Mouse (Mus musculus) liver, embryonic 11.5 days (tissue): ENCODE measurements around the gene Ppp1r14c. TPM values are rescaled to one million over a fixed set of nuclear protein-coding genes. Genes with fewer than 3 reads are reported as not detected.

Experiments
- ATAC-seq: fragments of 200-750 bp; cut with Nextera tagmentation; replicated peaks from 2 replicates; pipeline ENCODE4 v1.8.0; 2017; ENCODE audit warnings: moderate number of reproducible peaks, mild to moderate bottlenecking, moderate TSS enrichment, moderate library complexity; ENCODE audit not compliant: low FRiP score
- DNase-seq: peaks from one replicate; pipeline ENCODE4 v3.0.0-alpha.2; 2017; ENCODE audit warnings: low spot score
- H3K27ac ChIP-seq: fragments of 300-500 bp; sonication (generic); 2 replicates; pipeline ENCODE4 v1.5.1; 2014; ENCODE audit warnings: mild to moderate bottlenecking, low read depth, low read length, control low read depth
- H3K27me3 ChIP-seq: fragments of 300-500 bp; sonication (generic); replicated peaks from 2 replicates; pipeline ENCODE4 v1.6.1; 2014; ENCODE audit warnings: low read length, mixed read lengths; ENCODE audit not compliant: control insufficient read depth, insufficient read depth
- H3K36me3 ChIP-seq: fragments of 300-500 bp; sonication (generic); 2 replicates; pipeline ENCODE4 v1.6.1; 2014; ENCODE audit warnings: mild to moderate bottlenecking, low read length, moderate library complexity, mixed read lengths; ENCODE audit not compliant: control insufficient read depth, insufficient read depth
- H3K4me1 ChIP-seq: fragments of 300-500 bp; sonication (generic); replicated peaks from 2 replicates; pipeline ENCODE4 v1.6.1; 2014; ENCODE audit warnings: low read length, mixed read lengths; ENCODE audit not compliant: control insufficient read depth, insufficient read depth
- H3K4me2 ChIP-seq: fragments of 300-500 bp; sonication (generic); 2 replicates; pipeline ENCODE4 v1.6.1; 2014; ENCODE audit warnings: mild to moderate bottlenecking, control low read depth, moderate library complexity
- H3K4me3 ChIP-seq: fragments of 300-500 bp; sonication (generic); 2 replicates; pipeline ENCODE4 v1.5.1; 2014; ENCODE audit warnings: low read depth, low read length, control low read depth
- H3K9ac ChIP-seq: fragments of 300-500 bp; sonication (generic); 2 replicates; pipeline ENCODE4 v1.6.1; 2014; ENCODE audit warnings: low read depth, low read length, control low read depth
- H3K9me3 ChIP-seq: fragments of 300-500 bp; sonication (generic); 2 replicates; pipeline ENCODE4 v1.6.1; 2016; ENCODE audit warnings: low read length, inconsistent platforms, mixed read lengths; ENCODE audit not compliant: control insufficient read depth
- WGBS: fragments of 180-500 bp; shearing (Covaris S2); extraction: QIAGEN DNeasy Blood & Tissue Kit; methylation state at CpG from one replicate; pipeline ENCODE4 v1.1.7; 2014; 5-methylcytosine and 5-hydroxymethylcytosine counted together
- polyA plus RNA-seq: library from polyadenylated mRNA; unstranded; fragments of >200 nt; fragmentation: Nextera tagmentation; extraction: Ambion mirVana; gene quantifications from 2 replicates; pipeline ENCODE4 v1.2.1, GENCODE M21; 2014

Ppp1r14c gene
- polyA plus RNA-seq, 1 experiment from 2014 or later: 3.1 TPM

DNA sequence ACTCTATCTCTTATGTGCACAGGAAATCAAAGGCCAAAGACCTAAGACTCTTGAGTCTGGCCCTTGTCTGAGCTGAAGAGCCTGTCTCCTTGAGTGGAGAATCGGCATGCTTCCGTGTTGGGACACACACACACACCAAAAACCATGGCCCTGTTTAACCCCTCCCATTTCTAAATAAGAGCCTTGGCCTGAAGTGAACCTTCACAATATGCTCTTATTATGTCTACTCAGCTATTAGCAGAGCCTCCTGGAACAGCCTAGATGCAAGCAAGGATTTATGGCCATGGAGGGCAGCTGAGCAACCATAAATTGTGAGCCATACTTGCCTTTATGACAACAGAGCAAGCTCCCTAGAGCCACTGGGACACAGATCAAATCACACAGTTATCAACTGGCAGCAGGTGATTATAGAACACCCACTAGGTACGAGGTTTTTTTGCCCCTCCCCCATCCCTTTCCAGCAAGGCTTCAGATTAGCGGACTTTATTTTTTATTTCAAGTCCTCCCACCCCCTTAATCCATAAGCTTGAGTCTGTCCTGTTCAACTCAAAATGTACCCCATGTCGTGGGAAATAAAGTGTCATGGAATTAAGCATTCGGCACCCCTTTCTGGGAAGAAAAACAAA is 42.3 kb downstream of the Ppp1r14c start:
- Histone ChIP-seq H3K4me3 (no peak overlapping the region), H3K9ac (no peak overlapping the region), H3K4me1 (no peaks in the 10 kb centered on the region), H3K27me3 (no peaks in the 10 kb centered on the region), H3K36me3 (no peaks in the 10 kb centered on the region), H3K27ac (no peak overlapping the region), H3K9me3 (no peaks in the 10 kb centered on the region), H3K4me2 (no peak overlapping the region)
- DNase-seq: no peak
- WGBS: 80% methylated on average over 6 of the region's 6 CpGs
- no peak for ATAC-seq

DNA sequence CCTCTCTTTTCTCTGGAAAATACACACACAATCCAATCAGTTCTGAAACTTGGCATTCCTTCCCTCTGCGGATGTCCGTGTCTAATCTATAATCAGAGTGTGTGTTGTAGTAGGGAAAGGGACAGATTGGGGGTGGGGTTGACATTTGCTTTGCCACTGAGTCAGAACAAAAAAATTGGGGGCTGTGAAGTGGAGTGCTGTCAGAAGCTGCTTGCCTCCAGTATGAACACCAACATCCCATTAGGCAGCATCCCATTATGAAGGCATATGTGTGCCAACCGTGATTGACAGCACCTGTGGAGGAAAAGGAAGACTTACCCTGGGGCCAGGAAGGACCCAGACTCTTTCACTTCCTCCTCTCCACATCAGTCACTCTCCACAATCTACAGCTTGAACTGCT is 42.8 kb downstream of the Ppp1r14c start:
- Histone ChIP-seq H3K27ac (no peak overlapping the region), H3K36me3 (no peaks in the 10 kb centered on the region), H3K4me2 (no peak overlapping the region), H3K4me3 (no peak overlapping the region), H3K9me3 (no peaks in the 10 kb centered on the region), H3K27me3 (no peaks in the 10 kb centered on the region), H3K4me1 (no peaks in the 10 kb centered on the region), H3K9ac (no peak overlapping the region)
- DNase-seq: no peak
- no peak for ATAC-seq
- WGBS: 74% methylated on average over 3 of the region's 3 CpGs

DNA sequence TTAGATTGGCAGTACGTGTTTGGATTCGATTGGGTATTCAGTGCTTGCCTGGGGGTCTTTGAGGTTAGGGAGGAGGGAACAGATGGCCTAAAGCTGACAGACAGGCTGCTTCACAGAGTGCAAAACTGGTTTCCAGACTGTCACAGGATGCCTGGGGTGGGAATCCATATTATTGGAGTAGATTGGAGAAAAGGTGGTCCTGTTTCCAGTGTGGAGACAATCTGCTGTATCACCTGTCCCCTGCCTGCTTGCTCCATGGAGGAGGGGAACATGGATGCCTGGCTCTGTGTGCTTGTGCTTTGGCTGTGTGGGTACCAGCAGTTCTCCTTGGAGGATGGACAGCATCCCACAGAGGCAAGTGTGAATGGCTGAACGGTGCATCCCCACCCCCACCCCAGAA is 45.4 kb downstream of the Ppp1r14c start:
- WGBS: 73% methylated on average over 3 of the region's 3 CpGs
- DNase-seq (no peak), ATAC-seq (no peak)
- Histone ChIP-seq H3K4me3 (no peak overlapping the region), H3K9ac (no peak overlapping the region), H3K4me1 (no peaks in the 10 kb centered on the region), H3K36me3 (no peaks in the 10 kb centered on the region), H3K9me3 (no peaks in the 10 kb centered on the region), H3K27ac (no peak overlapping the region), H3K27me3 (no peaks in the 10 kb centered on the region), H3K4me2 (no peak overlapping the region)

DNA sequence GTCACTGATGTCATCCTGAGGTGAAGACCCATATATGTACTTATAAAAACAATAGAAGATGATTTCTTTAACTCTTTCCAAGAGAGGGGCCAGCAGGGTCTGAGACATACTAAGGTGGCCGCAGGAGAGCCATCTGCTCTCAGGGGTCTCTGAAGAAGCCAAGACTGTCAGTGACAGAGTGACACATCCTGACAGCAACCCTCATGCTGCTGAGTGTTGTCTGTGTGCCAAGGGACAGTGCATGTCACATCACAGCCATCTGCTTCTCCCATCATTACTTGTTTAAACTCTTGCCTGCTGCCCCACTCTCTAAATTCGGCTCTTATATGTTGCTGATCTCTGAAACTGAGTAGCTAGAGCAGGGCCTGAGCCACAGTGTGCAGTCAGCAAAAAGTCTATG is 45.8 kb downstream of the Ppp1r14c start:
- Histone ChIP-seq H3K9ac (no peak overlapping the region), H3K27me3 (no peaks in the 10 kb centered on the region), H3K4me3 (no peak overlapping the region), H3K27ac (no peak overlapping the region), H3K4me1 (no peaks in the 10 kb centered on the region), H3K4me2 (no peak overlapping the region), H3K9me3 (no peaks in the 10 kb centered on the region), H3K36me3 (no peaks in the 10 kb centered on the region)
- 60% methylated on average over 2 of the region's 2 CpGs for WGBS
- DNase-seq (no peak), ATAC-seq (no peak)

DNA sequence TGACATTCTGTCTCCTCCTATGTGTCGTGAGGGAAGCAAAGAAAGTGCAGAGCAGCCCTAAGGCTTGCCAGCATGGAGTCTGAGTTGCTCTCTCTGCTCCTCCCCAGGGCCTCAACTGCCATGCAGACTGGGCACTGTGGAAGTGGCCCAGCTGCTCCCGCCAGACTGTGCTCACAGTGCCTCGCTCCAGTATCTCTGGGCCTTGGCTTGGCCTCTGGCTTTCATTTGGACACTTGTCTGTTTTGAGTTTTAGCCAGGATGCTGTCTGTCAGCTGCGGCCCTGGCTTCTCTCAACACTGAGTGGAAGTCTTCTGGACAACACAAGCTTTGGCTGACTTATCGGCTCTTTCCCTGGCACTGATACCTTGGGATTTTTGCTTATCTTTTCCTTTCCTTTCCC is 49.0 kb downstream of the Ppp1r14c start:
- Histone ChIP-seq H3K9me3 (no peaks in the 10 kb centered on the region), H3K4me2 (no peak overlapping the region), H3K4me1 (no peaks in the 10 kb centered on the region), H3K36me3 (no peaks in the 10 kb centered on the region), H3K27me3 (no peaks in the 10 kb centered on the region), H3K9ac (no peak overlapping the region), H3K27ac (no peak overlapping the region), H3K4me3 (no peak overlapping the region)
- DNase-seq (no peak), ATAC-seq (no peak; the same call in 1 of the 2 replicates)
- 62% methylated on average over 5 of the region's 5 CpGs for WGBS

DNA sequence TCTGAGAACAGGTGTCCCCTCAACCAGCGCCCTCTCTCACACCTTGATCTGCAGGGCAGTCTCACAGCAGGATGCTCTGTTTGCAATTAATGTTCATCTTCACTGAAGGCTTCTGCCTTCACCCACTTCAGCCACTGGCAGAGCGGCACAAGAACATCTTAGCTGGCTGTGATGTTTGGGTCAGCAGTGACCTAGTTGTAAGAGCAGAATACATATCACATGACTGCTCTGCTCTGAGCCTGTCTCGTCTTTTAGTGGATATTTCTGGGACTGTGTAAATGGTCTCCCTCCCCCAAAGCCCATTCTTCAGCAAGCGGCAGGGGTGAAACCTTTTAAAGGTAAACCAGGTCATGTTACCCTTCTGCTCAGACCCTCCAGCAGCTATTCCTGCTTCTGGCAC is 50.7 kb downstream of the Ppp1r14c start:
- no peak for DNase-seq
- Histone ChIP-seq H3K4me2 (no peak overlapping the region), H3K27ac (no peak overlapping the region), H3K36me3 (no peaks in the 10 kb centered on the region), H3K4me1 (no peaks in the 10 kb centered on the region), H3K9me3 (no peaks in the 10 kb centered on the region), H3K4me3 (no peak overlapping the region), H3K27me3 (no peaks in the 10 kb centered on the region), H3K9ac (no peak overlapping the region)
- no peak for ATAC-seq
- 55% methylated on average over 4 of the region's 4 CpGs for WGBS

DNA sequence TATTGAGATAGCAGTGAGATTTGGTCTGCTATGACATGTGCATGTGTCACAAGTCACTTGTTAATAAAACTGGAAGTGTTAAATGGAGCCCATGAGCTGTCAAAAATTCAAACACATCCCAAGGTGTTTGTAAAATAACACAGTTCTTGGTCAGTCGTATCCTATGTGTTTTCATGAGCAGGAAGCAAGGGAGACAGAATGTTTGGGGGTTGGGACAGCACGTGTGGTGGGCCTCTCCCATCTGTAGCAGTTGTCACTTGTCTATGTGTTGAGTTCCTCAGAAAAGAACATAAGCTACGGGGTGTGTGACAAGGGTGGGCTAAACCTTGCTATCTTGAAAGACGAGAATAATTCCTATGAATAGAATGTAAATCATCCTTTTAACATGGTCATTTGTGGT is 51.6 kb downstream of the Ppp1r14c start:
- H3K9ac ChIP-seq: no peak overlapping the region
- no peaks in the 10 kb centered on the region for H3K27me3 ChIP-seq
- no peak overlapping the region for H3K27ac ChIP-seq
- no peak overlapping the region for H3K4me3 ChIP-seq
- H3K4me2 ChIP-seq: no peak overlapping the region
- H3K9me3 ChIP-seq: no peaks in the 10 kb centered on the region
- 51% methylated on average over 4 of the region's 4 CpGs for WGBS
- DNase-seq (no peak), ATAC-seq (no peak)
- no peaks in the 10 kb centered on the region for H3K4me1 ChIP-seq
- no peaks in the 10 kb centered on the region for H3K36me3 ChIP-seq

DNA sequence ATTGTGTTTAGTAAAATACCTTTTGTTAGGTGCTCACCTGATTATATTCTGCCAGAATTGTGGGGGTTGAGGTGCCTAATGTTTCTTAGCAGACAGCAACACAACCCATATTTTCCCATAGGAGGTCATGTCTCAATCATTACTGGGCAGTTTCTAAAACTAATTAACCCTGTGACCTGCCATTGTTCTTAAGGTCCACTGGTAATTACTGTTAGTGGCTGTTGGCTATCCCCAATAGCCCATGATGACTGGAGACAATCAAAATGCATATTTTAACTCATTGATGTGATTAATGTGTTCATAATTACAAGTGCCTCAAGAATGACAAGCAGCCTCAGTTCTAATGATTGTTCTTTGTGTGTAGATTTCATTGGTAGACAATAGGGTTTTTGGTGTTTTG is 58.2 kb downstream of the Ppp1r14c start:
- Histone ChIP-seq H3K9me3 (no peaks in the 10 kb centered on the region), H3K27me3 (no peaks in the 10 kb centered on the region), H3K9ac (no peak overlapping the region), H3K4me3 (no peak overlapping the region), H3K4me2 (no peak overlapping the region), H3K4me1 (no peaks in the 10 kb centered on the region), H3K36me3 (no peaks in the 10 kb centered on the region), H3K27ac (no peak overlapping the region)
- DNase-seq (no peak), ATAC-seq (no peak)

DNA sequence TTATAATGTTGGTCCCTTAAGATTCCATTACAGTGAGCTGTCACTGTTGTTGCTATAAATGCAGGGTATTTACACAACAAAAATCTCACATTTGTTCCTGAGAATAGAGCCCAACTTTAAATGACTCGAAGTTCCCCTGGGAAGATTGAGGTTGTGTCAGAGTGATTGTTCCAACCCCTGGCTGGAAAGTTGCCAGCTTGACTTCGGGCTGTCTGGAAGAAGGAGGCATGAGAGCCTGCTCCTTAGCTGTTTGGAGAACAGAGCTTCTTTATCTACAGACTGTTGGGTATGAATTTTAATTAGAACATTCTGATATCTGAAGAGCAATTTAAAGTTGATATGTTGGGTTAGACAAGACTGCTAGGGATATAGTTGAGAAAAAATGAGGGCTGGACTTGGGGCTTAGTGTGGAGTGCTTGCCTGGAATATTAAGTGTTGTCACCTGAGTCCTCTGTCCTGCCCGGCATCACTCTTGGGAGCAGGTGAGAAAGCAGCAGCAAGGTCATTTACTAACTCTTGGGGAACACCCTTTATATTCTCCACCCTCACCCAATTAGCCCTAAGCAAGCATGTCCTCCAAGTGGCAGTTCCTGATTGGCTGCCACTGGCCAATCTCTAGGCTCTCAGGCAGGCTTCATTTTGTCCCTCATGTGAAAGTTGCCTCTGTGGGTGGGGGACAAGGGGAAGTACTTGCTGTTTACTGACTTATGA is 62.0 kb downstream of the Ppp1r14c start:
- H3K36me3 ChIP-seq: no peaks in the 10 kb centered on the region
- H3K9me3 ChIP-seq: no peaks in the 10 kb centered on the region
- no peak overlapping the region for H3K4me2 ChIP-seq
- no peak overlapping the region for H3K4me3 ChIP-seq
- no peak overlapping the region for H3K9ac ChIP-seq
- no peak overlapping the region for H3K27ac ChIP-seq
- DNase-seq (no peak), ATAC-seq (no peak)
- H3K4me1 ChIP-seq: no peaks in the 10 kb centered on the region
- no peaks in the 10 kb centered on the region for H3K27me3 ChIP-seq
- 56% methylated on average over 3 of the region's 3 CpGs for WGBS
